Mouse (Mus musculus) liver, adult 2 months (tissue): Measurements from ENCODE around the gene Slit1.

ENCODE experiments used
- CTCF ChIP-seq: fragments of 200-500 bp; IDR thresholded peaks from 2 replicates; pipeline ENCODE4 v1.5.1; 2011; ENCODE audit warnings: low read depth, low read length, control low read depth
- POLR2A ChIP-seq: fragments of 200-500 bp; IDR thresholded peaks from 2 replicates; pipeline ENCODE4 v1.6.1; 2011; ENCODE audit warnings: low read length, control low read depth; ENCODE audit not compliant: insufficient read depth; ENCODE audit errors: extremely low read depth

DNA sequence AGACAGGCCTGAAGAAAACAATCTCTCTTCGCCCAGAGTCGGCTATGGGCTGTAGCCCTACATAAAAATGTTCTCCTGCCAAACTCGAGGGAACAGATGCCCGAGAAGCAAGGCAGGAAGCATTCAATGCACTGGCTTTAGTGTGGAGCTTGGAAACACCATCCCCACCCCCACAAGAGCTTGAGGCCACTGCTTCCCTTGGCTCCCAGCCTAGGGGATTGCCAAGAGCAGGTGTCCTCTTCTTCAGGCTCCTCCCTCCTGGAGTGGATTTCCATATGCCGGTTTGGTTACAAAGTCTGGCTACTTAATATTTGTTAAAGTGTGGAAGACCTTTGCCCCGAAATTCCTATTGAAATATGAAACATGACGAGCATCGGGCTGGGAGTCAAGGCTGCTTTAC, 24.0 kb downstream of the Slit1 start:
- TF ChIP-seq CTCF, result no peak
- no peak for TF ChIP-seq POLR2A
